Mouse (Mus musculus) cerebellum, adult 9-11 months (tissue): ENCODE data around the gene Prkaca.

Source experiments
- DNase-seq: peaks from one replicate; pipeline ENCODE4 v3.0.0; 2022

The Prkaca gene

GRCm38 (mm10) chr8:84042066-84042947 lies 69.5 kb downstream of the Prkaca start, which contains the start of gene Il27ra:
Gene Il27ra (minus strand): TSS chr8:84042589.
- DNase-seq = no peak

GRCm38 (mm10) chr8:84042948-84043342 lies 70.2 kb downstream of the Prkaca start:
- no peak for DNase-seq

- no peak for DNase-seq
Observed at GRCm38 (mm10) chr8:84044103-84044502, 71.3 kb downstream of the Prkaca start.

GRCm38 (mm10) chr8:84044900-84045299 lies 72.1 kb downstream of the Prkaca start, which contains the start of gene Rln3:
Gene Rln3 (minus strand): TSS chr8:84045000.
- DNase-seq = no peak
